Mouse (Mus musculus): Measurements from ENCODE around the gene Tbc1d20.
"Not testable (repeated sequence)": the region's sequence is repeated elsewhere in the genome, so short reads cannot be mapped to it uniquely, and the experiment has no call there.

The Tbc1d20 gene

DNA sequence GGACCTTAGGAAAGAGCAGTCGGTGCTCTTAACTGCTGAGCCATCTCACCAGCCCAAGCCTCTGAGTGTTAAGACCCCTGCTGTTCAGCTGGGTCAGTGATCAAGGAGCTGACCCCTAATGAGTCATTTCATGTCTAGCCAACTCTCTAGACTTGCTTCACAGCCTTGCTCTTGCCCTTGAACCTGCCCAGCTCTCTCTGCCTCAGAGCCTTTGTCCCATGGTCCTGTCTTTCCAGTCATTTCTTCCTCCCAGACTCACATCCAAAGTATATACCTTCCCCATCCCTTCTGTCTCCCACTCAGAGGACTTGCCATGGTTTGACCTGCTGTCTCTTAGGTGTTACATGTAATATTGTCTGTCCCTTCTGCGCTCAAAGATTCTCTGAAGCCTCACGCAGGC lies 63.6 kb downstream of the Tbc1d20 start:
- in situ Hi-C loops (cut with MboI, MseI), result no loop called here

DNA sequence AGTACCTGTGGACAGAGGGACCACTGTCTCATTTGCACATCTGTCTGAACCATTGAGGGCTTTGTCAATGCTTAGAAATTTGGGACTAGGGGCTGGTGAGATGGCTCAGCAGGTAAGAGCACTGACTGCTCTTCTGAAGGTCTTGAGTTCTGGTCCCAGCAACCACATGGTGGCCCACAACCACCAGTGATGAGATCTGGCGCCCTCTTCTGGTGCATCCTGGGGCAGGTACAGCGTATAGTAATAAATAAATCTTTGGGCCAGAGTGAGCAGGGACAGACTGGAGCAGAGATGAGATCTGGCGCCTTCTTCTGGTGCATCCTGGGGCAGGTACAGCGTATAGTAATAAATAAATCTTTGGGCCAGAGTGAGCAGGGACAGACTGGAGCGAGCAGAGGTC lies 65.3 kb downstream of the Tbc1d20 start:
- in situ Hi-C loops (cut with MboI, MseI), result not testable (repeated sequence)

DNA sequence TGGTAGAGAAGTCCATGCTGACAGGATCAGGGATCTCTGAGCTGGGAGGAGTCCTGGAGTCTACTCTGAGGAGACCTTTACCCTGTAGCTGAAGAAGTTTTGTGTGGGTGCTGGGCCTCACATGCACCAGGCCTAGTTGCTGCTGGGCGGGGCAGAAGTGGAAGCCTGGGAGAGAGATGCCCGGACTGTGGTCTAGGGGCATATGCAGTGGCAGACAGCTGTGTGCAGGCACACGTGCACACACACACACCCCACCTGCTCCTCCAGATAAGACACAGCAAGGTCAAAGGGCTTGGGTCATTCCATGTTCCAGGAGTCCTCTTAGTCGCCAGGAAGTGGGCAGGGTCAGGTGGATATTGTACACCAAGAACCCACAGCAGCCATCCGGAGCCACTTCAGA lies 66.0 kb downstream of the Tbc1d20 start:
- in situ Hi-C loops (cut with MboI, MseI), result no loop called here

DNA sequence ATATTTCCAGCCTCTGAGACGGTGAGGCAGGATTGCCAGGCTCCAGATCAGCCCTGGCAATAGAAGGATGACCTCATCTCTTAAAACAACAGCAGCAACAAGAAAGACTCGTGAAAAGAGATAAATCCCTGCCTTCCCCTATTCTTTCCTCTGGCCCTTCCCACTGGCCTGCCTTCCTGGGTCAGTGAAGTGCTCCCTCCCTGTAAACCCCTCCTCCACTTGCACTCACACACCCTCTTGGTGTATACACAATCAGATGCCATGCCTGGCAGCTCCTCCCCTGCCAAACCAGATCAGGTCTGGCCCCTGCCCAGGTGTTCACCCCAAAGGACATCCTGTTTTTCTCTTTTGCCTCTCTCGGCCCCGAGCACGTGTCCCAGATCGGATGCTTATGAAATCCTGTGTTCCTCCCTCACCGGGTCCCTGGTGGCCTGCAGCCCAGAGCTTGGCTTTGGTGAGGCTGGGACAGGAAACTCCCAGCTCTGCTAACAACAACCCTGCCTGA lies 66.7 kb downstream of the Tbc1d20 start:
- in situ Hi-C loops (cut with MboI, MseI), result no loop called here

DNA sequence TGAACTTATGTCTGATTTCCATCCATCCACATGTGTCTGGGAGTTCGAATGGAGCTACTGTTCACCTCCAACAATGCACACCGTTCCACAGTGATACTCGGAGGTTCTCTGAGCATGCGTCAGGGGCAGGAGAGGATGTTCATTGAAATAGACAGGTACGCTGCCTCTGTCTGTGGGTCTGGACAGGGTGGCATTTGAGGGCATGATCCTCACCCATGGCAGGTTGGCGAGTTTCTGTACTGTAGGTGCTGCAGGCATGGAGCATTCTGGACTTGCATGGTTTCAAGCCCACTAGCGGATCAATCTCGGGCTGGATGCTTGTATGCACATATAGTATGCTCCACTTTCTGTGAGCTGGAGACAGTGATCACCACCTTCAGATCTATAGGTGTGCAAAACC lies 67.6 kb downstream of the Tbc1d20 start:
- in situ Hi-C loops (cut with MboI, MseI), result no loop called here

Measured in T-helper 1 cell (primary cell).